Mouse (Mus musculus): ENCODE results near the gene 1110008L16Rik.
"Not testable (repeated sequence)": the region's sequence is repeated elsewhere in the genome, so short reads cannot be mapped to it uniquely, and the experiment has no call there.

The 1110008L16Rik gene

DNA sequence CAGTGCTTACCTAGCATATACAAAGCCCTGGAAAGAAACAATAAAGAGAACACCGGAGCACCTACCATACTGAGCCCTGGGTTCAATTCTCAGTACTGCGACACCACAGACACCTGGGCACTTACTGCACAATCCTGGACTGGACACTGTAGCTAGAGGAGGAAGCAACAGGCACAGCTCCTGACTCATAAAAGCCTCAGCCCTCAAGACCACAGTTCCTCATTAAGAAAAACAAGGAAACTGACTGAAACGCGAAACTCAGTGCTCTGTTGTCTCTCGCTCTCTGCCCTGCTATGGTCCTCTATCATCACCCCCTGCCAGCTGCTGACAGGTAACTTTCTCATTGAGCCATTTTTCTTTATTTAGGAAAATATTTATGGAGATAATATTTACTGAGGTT, at the start of gene 1110008L16Rik:
Gene 1110008L16Rik, plus strand, starts transcription at position 242 of the 400 bp plus-strand sequence.
- DNase-seq (ENCODE audit: low read depth, low spot score): no peak
- Histone ChIP-seq H3K27me3 (ENCODE audit: control insufficient read depth, insufficient read depth, low read length, poor library complexity, severe bottlenecking) (no peaks in the 10 kb centered on the region), H3K36me3 (ENCODE audit: control insufficient read depth, insufficient read depth, low read length, poor library complexity, severe bottlenecking) (peaks cover 7% of the 10 kb centered on the region; the same call in 1 of the 2 replicates)

DNA sequence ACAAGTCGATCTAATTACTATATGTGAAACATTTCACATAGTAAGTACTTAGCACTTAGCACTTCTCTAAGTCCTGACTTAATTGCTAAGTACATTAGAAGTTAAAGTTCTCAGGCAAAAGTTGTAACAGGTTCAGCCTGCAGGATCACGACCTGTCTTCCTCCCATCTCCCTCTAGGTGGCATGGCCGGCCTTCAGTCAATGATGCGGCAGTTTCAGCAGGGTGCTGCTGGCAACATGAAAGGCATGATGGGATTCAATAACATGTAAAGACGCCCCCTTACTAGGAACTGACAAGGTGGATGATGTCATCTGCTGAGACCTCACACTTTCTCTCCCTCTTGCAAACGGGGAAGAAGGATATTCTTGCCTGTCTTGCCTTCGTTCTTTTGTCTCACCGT, 37.4 kb upstream of the 1110008L16Rik start:
- H3K36me3 ChIP-seq (ENCODE audit: control insufficient read depth, insufficient read depth, low read length, poor library complexity, severe bottlenecking); H3K27me3 ChIP-seq (ENCODE audit: control insufficient read depth, insufficient read depth, low read length, poor library complexity, severe bottlenecking); DNase-seq (ENCODE audit: low read depth, low spot score): not testable (repeated sequence)

DNA sequence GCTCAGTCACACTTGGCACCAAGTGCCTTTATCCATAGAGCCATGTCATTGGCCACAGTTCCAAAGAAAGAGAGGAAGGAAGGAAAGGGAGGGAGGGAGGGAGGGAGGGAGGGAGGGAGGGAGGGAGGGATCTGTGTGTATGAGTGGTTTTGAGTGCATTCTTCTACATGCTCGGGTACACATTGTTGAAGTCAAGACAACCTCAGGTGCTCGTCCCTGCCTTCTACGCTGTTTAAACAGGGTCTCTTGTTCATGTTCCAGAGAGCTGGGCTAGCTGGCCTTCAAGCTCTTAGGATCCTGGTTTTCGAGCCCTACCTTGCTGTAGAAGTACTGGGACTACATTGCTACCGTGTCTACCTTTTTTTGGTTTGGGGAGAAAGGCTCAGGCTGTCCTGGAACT, 36.0 kb upstream of the 1110008L16Rik start:
- H3K36me3 ChIP-seq (ENCODE audit: control insufficient read depth, insufficient read depth, low read length, poor library complexity, severe bottlenecking); H3K27me3 ChIP-seq (ENCODE audit: control insufficient read depth, insufficient read depth, low read length, poor library complexity, severe bottlenecking); DNase-seq (ENCODE audit: low read depth, low spot score): not testable (repeated sequence)

DNA sequence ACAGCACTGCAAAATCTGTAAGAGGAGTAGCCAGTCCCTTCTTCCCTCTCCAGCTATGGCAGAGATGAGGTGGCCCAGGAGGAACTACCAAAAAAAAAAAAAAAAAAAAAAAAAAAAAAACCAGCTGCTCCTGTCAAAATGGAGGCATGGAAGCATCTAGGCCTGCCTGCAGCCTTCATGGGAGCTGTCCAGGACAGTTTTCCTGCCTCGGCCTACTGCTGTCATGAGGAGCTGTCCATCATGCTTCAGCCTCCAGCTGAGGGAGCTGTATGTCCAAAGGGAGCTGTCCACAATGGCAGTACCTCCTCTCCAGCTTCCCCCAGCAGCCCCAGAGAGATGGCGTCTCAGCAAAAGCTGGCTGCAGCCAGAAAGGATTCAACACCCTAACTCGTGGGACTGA, 27.1 kb upstream of the 1110008L16Rik start:
- Histone ChIP-seq H3K36me3 (ENCODE audit: control insufficient read depth, insufficient read depth, low read length, poor library complexity, severe bottlenecking) (no peaks in the 10 kb centered on the region), H3K27me3 (ENCODE audit: control insufficient read depth, insufficient read depth, low read length, poor library complexity, severe bottlenecking) (no peaks in the 10 kb centered on the region)
- DNase-seq (ENCODE audit: low read depth, low spot score): no peak

DNA sequence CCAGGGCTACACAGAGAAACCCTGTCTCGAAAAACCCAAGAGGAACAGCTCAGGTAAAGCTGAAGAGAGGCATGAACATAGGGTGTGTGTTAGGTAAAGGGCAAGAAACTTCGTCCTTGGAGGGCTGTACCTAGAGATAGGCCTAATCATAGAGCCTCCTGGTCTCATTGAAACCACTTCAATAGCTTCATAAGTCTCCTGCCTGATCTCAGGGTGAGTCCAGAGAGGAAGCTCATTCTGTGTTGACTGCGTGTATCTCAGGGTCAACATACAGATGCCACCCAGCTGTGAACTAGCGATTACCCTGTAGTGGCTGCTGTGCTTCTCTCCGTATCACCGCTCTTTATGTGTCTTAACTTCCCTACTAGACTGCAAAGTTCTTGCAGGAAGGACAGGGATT, 21.8 kb upstream of the 1110008L16Rik start:
- H3K27me3 ChIP-seq (ENCODE audit: control insufficient read depth, insufficient read depth, low read length, poor library complexity, severe bottlenecking); H3K36me3 ChIP-seq (ENCODE audit: control insufficient read depth, insufficient read depth, low read length, poor library complexity, severe bottlenecking); DNase-seq (ENCODE audit: low read depth, low spot score): not testable (repeated sequence)

DNA sequence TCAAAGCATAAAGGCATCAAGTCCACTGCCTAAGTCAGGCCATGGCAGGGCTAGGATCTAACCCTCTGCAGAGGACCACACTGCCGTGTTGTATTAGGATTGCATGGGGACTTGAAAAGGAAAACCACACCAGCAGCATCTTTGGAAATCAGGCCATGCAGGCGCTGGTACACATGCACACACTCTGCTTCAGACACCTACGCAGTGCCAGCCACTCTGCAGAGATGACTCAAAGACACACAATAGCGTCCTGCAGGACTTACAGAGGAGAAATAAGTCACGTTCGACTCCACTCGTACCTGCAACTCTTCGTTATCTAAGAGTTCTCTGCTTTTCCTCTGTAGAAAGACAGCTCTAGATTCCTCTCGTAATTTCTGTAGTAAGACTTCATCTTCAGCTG, 1.3 kb upstream of the 1110008L16Rik start:
- H3K27me3 ChIP-seq (ENCODE audit: control insufficient read depth, insufficient read depth, low read length, poor library complexity, severe bottlenecking): no peaks in the 10 kb centered on the region

DNA sequence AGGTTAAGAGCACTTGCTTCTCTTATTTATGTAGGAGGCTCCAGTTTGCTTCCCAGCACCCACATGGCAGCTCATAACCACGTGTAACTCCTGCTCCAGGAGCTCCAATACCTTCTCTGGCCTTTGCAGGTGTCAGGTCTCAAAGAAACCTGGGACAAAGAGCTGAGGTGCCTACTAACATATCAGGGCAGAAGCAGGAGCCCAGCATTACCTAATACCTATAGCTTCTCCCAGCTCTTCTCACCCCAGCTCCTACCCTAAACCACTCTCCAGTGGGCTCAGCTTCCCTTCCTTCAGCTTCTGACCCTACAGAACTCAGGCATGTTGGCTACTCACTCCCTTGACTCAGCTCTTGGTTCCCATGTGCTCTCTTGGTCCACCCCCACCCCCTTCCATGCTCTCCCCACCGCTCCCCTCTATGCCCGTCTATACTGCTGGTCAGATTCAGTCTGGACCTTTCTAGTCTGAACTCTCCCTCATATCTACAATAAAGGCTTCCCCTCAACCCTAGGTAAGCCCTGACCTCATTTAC, 1.5 kb downstream of the 1110008L16Rik start:
- Histone ChIP-seq H3K36me3 (ENCODE audit: control insufficient read depth, insufficient read depth, low read length, poor library complexity, severe bottlenecking) (peaks cover 3% of the 10 kb centered on the region; the same call in 1 of the 2 replicates), H3K27me3 (ENCODE audit: control insufficient read depth, insufficient read depth, low read length, poor library complexity, severe bottlenecking) (no peaks in the 10 kb centered on the region)
- DNase-seq (ENCODE audit: low read depth, low spot score): no peak

More for the DNA sequence above, 1.3 kb upstream of the 1110008L16Rik start:
- no peak for DNase-seq (ENCODE audit: low read depth, low spot score)
- H3K36me3 ChIP-seq (ENCODE audit: control insufficient read depth, insufficient read depth, low read length, poor library complexity, severe bottlenecking): peaks cover 7% of the 10 kb centered on the region; the same call in 1 of the 2 replicates

DNA sequence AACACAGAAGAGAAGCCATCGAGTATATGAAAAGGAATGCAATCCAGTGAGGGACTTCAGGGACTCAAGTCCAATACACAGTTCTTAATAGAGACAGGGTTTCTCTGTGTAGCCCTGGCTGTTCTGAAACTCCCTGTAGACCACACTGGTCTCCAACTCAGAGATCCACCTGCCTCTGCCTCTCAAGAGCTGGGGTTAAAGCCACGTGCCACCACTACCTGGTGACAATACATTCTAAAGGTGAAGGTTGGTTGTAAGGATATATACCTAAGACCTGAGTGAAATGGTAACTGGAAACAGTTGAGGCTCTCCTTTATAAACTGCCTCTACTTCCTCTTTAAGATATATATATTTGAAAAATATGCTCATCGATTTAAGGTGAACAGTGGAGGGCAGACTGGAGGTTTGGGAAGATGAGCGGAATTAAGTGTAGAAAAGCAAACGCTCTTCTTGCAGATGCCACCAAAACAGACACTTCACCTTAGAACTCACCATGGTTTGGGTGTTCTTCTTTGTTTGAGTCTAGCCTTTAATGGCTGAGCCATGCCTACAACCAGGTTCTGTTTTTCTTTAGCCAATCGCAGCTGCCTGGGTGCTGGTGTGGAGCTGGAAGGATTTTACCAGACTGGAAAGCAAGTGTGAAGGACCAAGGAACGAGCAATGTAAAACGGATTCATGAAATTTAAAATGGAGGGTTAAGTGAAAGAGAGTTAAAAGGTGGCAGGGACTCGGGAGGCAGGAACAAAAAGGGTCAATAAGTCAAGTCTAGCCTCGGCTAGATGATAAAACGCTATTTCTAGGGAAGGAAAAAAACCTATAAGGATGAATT, 2.3 kb downstream of the 1110008L16Rik start:
- Histone ChIP-seq H3K36me3 (ENCODE audit: control insufficient read depth, insufficient read depth, low read length, poor library complexity, severe bottlenecking) (peaks cover 3% of the 10 kb centered on the region; the same call in 1 of the 2 replicates), H3K27me3 (ENCODE audit: control insufficient read depth, insufficient read depth, low read length, poor library complexity, severe bottlenecking) (no peaks in the 10 kb centered on the region)
- DNase-seq (ENCODE audit: low read depth, low spot score): no peak

DNA sequence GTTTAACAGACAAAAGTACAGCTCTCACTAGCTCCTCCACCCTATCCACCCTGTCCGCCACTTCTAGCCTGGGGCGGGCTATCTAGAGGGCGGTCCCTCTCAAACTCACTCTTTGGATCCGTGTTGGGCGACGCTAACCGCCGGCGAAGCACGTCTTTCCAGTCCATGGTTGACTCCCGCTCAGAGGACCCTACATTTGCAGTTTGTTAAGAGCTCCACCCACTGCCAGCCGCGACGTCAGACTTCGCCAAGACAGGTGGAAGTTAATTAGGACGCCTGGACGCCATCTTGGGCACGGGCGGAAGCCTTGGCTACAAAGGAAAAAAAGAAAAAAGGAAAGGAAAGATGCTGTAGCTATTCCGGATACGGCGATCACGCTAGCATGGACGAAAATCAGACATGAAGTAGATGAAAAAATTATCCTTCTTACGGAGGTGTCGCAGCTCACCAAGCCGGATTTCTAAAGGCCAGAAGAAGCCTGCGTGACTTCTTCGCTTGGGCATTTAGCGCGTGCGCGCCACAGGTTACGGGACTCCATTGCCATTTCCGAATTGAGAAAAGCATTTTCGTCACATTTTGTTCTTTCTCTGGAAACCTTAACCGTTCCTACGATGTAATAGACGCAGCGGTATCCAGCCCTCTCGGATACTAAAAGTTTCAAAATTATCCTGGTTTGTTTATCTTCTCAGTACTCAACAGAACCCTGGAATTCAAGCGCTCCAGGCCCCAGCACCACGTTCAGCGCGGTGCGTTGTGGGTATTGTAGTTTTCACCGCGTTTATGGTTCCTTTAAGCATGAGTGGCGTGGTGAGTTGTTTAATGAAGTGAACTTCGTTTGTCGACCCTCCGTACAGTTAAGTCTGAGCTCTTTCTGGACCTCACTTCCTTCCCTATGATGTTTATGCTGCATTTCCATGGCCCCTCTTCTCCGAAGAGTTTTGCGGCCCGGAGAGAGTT, 3.4 kb downstream of the 1110008L16Rik start, which contains the start of gene Ppp2r3c:
Gene Ppp2r3c, minus strand, starts transcription at position 514 of the 957 bp plus-strand sequence.
- peaks cover 3% of the 10 kb centered on the region; the same call in 1 of the 2 replicates for H3K36me3 ChIP-seq (ENCODE audit: control insufficient read depth, insufficient read depth, low read length, poor library complexity, severe bottlenecking)
- H3K27me3 ChIP-seq (ENCODE audit: control insufficient read depth, insufficient read depth, low read length, poor library complexity, severe bottlenecking): no peaks in the 10 kb centered on the region
- DNase-seq (ENCODE audit: low read depth, low spot score): peak; percentile 92

DNA sequence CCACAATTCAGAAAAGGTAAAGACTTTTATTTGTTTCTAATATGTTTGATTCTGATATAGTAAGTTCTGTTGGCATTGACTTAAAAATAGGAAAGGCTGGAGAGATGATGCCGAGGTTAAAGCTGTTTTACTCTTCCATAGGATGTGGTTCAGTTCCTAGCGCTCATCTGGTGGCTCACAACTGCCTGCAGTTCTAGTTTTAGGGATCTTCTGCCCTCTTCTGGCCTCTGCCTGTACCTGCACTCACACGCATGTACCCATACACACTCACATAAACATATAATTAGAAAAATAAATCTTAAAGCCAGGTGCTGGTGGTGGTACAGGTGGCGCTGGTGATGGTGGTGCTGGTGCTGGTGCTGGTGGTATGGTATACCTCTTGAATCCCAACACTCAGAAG, 7.0 kb downstream of the 1110008L16Rik start:
- H3K36me3 ChIP-seq (ENCODE audit: control insufficient read depth, insufficient read depth, low read length, poor library complexity, severe bottlenecking): no peaks in the 10 kb centered on the region
- no peaks in the 10 kb centered on the region for H3K27me3 ChIP-seq (ENCODE audit: control insufficient read depth, insufficient read depth, low read length, poor library complexity, severe bottlenecking)
- DNase-seq (ENCODE audit: low read depth, low spot score): no peak

DNA sequence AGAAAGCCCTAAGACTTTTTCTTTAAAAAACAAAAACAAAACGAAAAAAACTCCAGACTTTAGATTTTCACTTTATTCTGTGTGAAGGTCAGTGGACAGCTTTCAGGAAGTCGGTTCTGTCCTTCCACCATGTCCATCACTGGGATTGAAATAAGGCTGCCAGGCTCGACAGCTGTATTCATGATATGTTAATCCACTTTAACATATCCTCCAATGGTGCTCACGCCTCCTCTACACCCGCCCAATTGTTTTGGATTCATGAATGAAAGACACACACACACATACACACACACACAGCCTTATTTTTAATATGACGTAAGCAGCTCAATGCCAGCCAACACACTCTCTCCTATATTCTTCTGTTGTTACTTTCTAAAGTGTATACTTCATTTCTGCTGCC, 8.2 kb downstream of the 1110008L16Rik start:
- H3K36me3 ChIP-seq (ENCODE audit: control insufficient read depth, insufficient read depth, low read length, poor library complexity, severe bottlenecking): no peaks in the 10 kb centered on the region
- no peaks in the 10 kb centered on the region for H3K27me3 ChIP-seq (ENCODE audit: control insufficient read depth, insufficient read depth, low read length, poor library complexity, severe bottlenecking)

DNA sequence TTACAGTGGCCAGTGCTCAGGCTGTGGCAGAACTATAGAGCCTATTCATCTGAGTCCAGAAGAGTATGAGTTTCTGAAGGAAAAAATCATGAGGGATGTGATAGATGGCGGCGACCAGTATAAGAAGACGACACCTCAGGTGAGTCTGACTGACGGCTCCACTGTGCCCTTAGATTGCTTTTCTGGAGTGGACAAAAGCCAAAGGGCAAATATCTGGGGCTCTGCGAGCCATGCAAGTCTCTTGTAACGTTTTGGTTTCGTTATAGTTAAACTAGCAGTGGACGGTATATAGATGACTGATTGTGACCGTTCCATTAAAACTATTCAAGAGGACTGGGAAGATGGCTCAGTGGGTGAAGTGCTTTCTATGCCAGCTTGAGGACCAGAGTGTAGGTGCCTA, 9.4 kb downstream of the 1110008L16Rik start:
- H3K36me3 ChIP-seq (ENCODE audit: control insufficient read depth, insufficient read depth, low read length, poor library complexity, severe bottlenecking): no peaks in the 10 kb centered on the region
- H3K27me3 ChIP-seq (ENCODE audit: control insufficient read depth, insufficient read depth, low read length, poor library complexity, severe bottlenecking): no peaks in the 10 kb centered on the region
- no peak for DNase-seq (ENCODE audit: low read depth, low spot score)

More for the DNA sequence above, 8.2 kb downstream of the 1110008L16Rik start:
- DNase-seq (ENCODE audit: low read depth, low spot score): no peak

DNA sequence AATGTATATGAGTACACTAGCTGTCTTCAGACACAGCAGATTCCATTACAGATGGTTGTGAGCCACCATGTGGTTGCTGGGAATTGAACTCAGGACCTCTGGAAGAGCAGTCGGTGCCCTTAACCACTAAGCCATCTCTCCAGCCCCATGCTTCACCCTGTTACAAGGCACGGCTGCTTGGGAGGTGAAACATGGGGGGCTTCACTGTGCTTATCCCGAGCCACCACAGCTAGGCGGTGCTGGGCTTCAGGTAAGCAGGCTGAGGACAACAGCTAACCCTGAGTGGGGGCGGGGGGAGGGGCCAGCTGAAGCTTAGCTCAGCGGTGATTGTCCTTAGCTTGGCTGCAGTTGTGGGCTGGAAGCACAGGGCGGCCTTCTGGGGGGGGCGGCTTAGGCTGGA, 10.1 kb downstream of the 1110008L16Rik start:
- no peaks in the 10 kb centered on the region for H3K27me3 ChIP-seq (ENCODE audit: control insufficient read depth, insufficient read depth, low read length, poor library complexity, severe bottlenecking)
- DNase-seq (ENCODE audit: low read depth, low spot score): no peak
- H3K36me3 ChIP-seq (ENCODE audit: control insufficient read depth, insufficient read depth, low read length, poor library complexity, severe bottlenecking): no peaks in the 10 kb centered on the region

DNA sequence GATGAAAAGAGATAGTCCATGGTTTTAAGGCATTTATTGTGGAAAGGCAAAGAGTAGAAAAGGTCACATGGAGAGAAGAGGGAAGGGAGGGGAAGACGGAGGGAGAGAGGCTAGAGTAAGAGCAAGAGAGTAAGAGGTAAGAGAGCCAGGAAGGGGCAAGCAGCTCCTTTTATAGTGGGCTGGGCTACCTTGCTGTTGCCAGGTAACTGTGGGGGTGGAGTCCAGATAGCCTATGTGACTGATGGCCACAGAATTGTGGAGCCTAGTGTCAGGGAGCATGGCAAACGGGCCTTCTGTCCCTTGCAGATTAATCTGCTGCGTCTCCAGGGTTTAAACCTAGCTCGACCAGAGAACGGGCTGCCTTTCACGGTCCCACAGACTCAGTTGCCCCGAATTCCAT, 12.5 kb downstream of the 1110008L16Rik start:
- no peaks in the 10 kb centered on the region for H3K27me3 ChIP-seq (ENCODE audit: control insufficient read depth, insufficient read depth, low read length, poor library complexity, severe bottlenecking)
- no peak for DNase-seq (ENCODE audit: low read depth, low spot score)

More for the DNA sequence above, 12.5 kb downstream of the 1110008L16Rik start:
- H3K36me3 ChIP-seq (ENCODE audit: control insufficient read depth, insufficient read depth, low read length, poor library complexity, severe bottlenecking): no peaks in the 10 kb centered on the region

Data from splenic B cell, adult 2 months (primary cell).